Mouse (Mus musculus) forebrain, embryonic 16.5 days (tissue): ENCODE measurements around the gene Phf21a. TPM values are rescaled to one million over a fixed set of nuclear protein-coding genes. Genes with fewer than 3 reads are reported as not detected.

Source experiments
- ATAC-seq: fragments of 200-750 bp; cut with Nextera tagmentation; 2 replicates; pipeline ENCODE4 v1.8.0; 2017; ENCODE audit warnings: mild to moderate bottlenecking, moderate library complexity
- H3K27ac ChIP-seq: fragments of 300-500 bp; sonication (generic); 2 replicates; pipeline ENCODE4 v1.5.1; 2014; ENCODE audit warnings: low read length, control low read depth
- H3K27me3 ChIP-seq: fragments of 300-500 bp; sonication (generic); replicated peaks from 2 replicates; pipeline ENCODE4 v1.6.1; 2014; ENCODE audit warnings: low read length; ENCODE audit not compliant: control insufficient read depth, insufficient read depth
- H3K36me3 ChIP-seq: fragments of 300-500 bp; sonication (generic); 2 replicates; pipeline ENCODE4 v1.6.1; 2014; ENCODE audit not compliant: control insufficient read depth, insufficient read depth
- H3K4me1 ChIP-seq: fragments of 300-500 bp; sonication (generic); replicated peaks from 2 replicates; pipeline ENCODE4 v1.6.1; 2014; ENCODE audit warnings: low read length; ENCODE audit not compliant: control insufficient read depth, insufficient read depth
- H3K4me2 ChIP-seq: fragments of 300-500 bp; sonication (generic); 2 replicates; pipeline ENCODE4 v1.6.1; 2014; ENCODE audit warnings: mild to moderate bottlenecking, low read length, control low read depth
- H3K4me3 ChIP-seq: fragments of 300-500 bp; sonication (generic); replicated peaks from 2 replicates; pipeline ENCODE4 v1.5.1; 2014; ENCODE audit warnings: mild to moderate bottlenecking, low read length, control low read depth
- H3K9ac ChIP-seq: fragments of 300-500 bp; sonication (generic); replicated peaks from 2 replicates; pipeline ENCODE4 v1.6.1; 2014; ENCODE audit warnings: low read depth, low read length, control low read depth
- H3K9me3 ChIP-seq: fragments of 300-500 bp; sonication (generic); 2 replicates; pipeline ENCODE4 v1.6.1; 2016; ENCODE audit warnings: low read length; ENCODE audit not compliant: control insufficient read depth
- WGBS: fragments of 180-500 bp; shearing (Covaris S2); extraction: QIAGEN DNeasy Blood & Tissue Kit; methylation state at CpG from one replicate; pipeline ENCODE4 v1.1.7; 2014; 5-methylcytosine and 5-hydroxymethylcytosine counted together
- polyA plus RNA-seq: library from polyadenylated mRNA; unstranded; fragments of >200 nt; fragmentation: Nextera tagmentation; extraction: Ambion mirVana; gene quantifications from 2 replicates; pipeline ENCODE4 v1.2.1, GENCODE M21; 2015

Gene Phf21a
- polyA plus RNA-seq, 1 experiment from 2014 or later, result 43.5 TPM

DNA sequence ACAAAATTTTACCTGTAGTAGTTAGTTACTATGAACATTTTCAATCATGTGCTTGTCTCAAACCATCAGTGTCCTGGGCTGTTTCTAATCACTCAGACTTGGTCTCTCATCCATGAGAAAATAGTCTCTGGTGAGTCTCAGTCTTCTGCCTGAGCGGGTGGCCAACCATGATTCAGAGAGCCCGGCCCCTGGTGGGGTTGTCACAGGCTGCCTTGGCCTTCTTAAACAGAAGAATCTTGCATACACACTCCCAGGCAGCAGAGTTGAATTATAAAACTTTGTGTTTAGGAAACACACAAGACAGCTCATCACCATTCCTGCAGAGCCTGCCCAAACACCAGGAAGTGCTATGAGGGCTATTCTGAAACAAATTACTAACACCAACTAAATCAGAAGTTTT lies 239.0 kb downstream of the Phf21a start:
- ATAC-seq, result no peak
- Histone ChIP-seq H3K36me3 (peaks cover 6% of the 10 kb centered on the region; the same call in 1 of the 2 replicates), H3K9ac (no peak overlapping the region), H3K4me1 (no peaks in the 10 kb centered on the region), H3K9me3 (no peaks in the 10 kb centered on the region), H3K27me3 (no peaks in the 10 kb centered on the region), H3K27ac (no peak overlapping the region), H3K4me3 (no peak overlapping the region), H3K4me2 (no peak overlapping the region)
- 92% methylated on average over 2 of the region's 2 CpGs for WGBS

DNA sequence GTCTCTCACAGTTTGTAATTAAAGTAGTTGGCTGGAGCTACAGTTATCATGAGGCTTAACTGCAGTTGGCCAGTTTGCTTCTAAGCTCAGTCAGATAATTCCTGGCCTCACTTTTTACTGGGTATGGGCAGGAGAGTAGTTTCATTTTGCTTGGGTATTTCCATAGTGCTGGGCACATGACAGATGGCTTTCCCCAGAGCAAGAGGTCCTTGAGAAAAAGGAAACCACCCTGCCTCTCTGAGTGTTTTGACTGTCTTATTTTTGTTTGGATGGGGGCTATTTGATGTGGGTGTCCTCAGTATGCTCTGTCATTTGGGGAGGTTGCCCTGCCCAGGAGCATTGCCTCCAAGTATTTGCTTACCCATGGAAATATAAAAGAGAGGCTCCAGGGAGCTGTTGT lies 249.5 kb downstream of the Phf21a start:
- H3K27me3 ChIP-seq, result no peaks in the 10 kb centered on the region
- H3K4me3 ChIP-seq, result no peak overlapping the region
- H3K4me2 ChIP-seq, result no peak overlapping the region
- ATAC-seq, result no peak
- H3K9me3 ChIP-seq, result no peaks in the 10 kb centered on the region
- no peak overlapping the region for H3K9ac ChIP-seq
- H3K36me3 ChIP-seq, result peaks cover 5% of the 10 kb centered on the region; the same call in 1 of the 2 replicates
- no peaks in the 10 kb centered on the region for H3K4me1 ChIP-seq
- H3K27ac ChIP-seq, result no peak overlapping the region

DNA sequence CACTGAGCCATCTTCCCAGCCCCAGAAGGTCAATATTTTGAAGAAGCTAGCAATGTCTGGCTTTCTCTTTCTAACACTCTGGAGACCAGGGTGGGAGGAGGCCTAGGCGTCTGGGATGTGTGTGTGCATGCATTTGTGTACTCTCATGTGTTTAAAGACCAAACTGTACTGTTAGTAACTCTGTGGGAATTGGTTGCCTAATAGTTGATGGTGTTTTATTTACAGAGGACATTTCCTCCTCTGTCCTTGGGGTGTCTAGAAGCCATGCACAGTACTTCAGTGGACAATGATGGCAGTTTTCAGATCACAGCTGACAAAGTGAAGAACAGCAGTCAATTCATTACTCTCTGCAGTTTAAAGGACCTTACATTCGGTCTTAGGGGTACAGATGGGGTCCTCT lies 254.3 kb downstream of the Phf21a start:
- Histone ChIP-seq H3K27ac (no peak overlapping the region), H3K27me3 (no peaks in the 10 kb centered on the region), H3K9me3 (no peaks in the 10 kb centered on the region), H3K9ac (no peak overlapping the region), H3K4me1 (no peaks in the 10 kb centered on the region), H3K4me3 (no peak overlapping the region), H3K36me3 (peaks cover 6% of the 10 kb centered on the region), H3K4me2 (no peak overlapping the region)
- 94% methylated on average over 2 of the region's 2 CpGs for WGBS
- ATAC-seq, result no peak

DNA sequence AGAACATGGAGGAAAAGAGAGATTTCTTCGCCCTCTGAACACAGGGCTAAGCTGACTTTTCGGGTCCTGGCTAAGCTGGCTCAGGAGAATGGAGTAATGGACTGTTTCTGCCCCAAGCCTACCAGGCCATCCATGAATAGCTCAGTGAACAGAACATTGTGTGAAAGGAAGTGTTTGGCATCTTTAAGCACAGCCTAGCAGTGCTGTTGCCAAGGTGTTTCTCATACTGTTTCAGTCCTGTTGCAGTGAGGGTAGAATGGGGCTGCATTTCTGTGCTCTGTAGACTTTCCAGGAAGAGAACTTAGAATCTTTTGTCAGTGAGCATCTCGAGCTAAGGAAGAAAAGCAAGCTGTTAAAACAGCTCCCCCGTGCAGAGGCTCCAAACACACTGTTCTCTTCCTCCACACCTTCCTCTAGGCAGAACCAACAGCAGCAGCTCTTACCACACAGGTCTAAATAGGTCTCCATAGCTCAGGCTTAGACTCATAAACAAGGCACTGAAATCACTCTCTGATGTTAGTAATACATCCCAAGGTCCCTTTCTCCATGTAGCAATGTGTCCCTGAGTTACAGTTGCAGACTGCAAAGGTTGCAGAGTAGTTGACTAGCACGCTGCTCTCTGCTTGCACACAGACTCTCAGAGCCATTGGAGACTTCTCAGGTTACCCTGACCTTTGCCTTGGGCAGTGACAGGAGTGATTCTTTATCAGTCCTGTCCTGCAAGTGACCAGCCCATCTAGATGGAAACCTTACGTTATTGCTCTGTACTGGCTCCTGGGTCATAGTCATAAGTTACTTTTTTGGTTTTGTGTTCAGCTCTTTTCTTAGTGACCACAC lies 256.9 kb downstream of the Phf21a start:
- Histone ChIP-seq H3K27ac (no peak overlapping the region), H3K4me1 (no peaks in the 10 kb centered on the region), H3K4me3 (no peak overlapping the region), H3K9me3 (no peaks in the 10 kb centered on the region), H3K27me3 (no peaks in the 10 kb centered on the region), H3K36me3 (peaks cover 7% of the 10 kb centered on the region), H3K9ac (no peak overlapping the region), H3K4me2 (no peak overlapping the region)
- ATAC-seq, result no peak
- WGBS, result 73% methylated on average over 6 of the region's 6 CpGs

DNA sequence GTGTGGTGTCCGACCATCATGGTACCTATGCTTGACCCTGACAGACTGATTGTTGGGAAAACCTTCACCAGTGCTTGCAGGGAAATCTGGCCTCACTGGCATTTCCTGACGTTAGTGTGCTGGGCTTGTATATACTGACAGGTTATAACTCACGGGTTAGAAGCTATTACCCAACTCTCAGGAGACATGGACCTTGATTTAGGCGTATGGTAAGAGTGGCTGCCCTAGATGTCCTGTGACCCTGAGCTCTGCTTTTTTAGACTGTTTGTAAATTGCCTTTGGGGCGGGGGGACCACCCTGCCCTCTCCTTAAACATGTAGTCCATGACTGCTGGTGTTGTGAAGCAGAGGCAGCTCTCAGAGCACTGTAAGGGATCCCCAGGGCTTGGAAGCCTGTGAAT lies 257.8 kb downstream of the Phf21a start:
- no peaks in the 10 kb centered on the region for H3K9me3 ChIP-seq
- H3K9ac ChIP-seq, result no peak overlapping the region
- H3K36me3 ChIP-seq, result peaks cover 5% of the 10 kb centered on the region
- H3K27me3 ChIP-seq, result no peaks in the 10 kb centered on the region
- no peaks in the 10 kb centered on the region for H3K4me1 ChIP-seq
- 89% methylated on average over 5 of the region's 5 CpGs for WGBS
- ATAC-seq, result no peak
- H3K27ac ChIP-seq, result no peak overlapping the region
- no peak overlapping the region for H3K4me2 ChIP-seq
- no peak overlapping the region for H3K4me3 ChIP-seq

DNA sequence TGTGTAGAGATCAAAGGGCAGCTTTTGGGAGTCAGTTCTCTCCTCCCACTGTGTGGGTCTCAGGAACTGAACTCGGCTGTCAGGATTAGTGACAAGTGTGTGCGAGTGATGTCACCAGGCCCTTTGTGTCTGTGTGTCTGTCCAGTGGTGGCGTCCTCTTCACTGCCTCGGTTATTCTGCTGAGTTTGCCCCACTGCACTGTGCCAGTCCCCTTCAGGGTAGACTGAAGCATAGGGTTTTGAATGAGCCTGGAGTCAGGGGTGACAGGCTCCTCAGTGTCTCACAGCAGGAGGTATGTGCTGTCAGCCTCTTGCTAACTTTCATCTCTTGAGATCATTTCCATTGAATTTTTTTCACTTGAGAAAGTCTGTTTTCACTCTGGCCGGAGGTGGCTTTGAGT lies 260.5 kb downstream of the Phf21a start:
- peaks cover 16% of the 10 kb centered on the region for H3K36me3 ChIP-seq
- no peak for ATAC-seq

DNA sequence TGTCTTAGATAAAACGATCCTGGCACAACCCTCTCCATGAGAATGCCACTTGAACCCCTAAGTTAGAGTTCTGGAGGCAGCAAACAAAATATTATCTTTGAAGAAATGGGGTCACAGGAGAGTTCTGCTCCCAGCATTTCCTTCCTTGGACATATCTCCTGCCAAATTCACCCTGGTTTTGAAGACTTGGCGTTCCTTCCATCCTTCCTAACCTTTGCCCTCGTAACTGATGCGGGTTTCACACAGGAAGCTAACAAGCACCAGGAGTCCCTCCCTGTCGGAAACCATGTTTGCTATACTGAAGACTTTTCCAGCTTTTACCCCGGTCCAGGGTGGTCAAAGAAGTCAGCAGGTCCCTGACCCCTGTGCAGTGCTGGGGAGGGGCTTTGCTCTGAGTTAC lies 261.3 kb downstream of the Phf21a start:
- Histone ChIP-seq H3K4me3 (no peak overlapping the region), H3K36me3 (peaks cover 14% of the 10 kb centered on the region; the same call in 1 of the 2 replicates), H3K4me1 (no peaks in the 10 kb centered on the region), H3K4me2 (no peak overlapping the region), H3K9ac (no peak overlapping the region), H3K9me3 (no peaks in the 10 kb centered on the region), H3K27ac (no peak overlapping the region), H3K27me3 (no peaks in the 10 kb centered on the region)
- no peak for ATAC-seq
- WGBS, result 80% methylated on average over 6 of the region's 6 CpGs

More for the DNA sequence above, 260.5 kb downstream of the Phf21a start:
- Histone ChIP-seq H3K4me2 (no peak overlapping the region), H3K27me3 (no peaks in the 10 kb centered on the region), H3K9ac (no peak overlapping the region), H3K9me3 (no peaks in the 10 kb centered on the region), H3K27ac (no peak overlapping the region), H3K4me1 (no peaks in the 10 kb centered on the region), H3K4me3 (no peak overlapping the region)
- 15% methylated on average over 5 of the region's 5 CpGs for WGBS

DNA sequence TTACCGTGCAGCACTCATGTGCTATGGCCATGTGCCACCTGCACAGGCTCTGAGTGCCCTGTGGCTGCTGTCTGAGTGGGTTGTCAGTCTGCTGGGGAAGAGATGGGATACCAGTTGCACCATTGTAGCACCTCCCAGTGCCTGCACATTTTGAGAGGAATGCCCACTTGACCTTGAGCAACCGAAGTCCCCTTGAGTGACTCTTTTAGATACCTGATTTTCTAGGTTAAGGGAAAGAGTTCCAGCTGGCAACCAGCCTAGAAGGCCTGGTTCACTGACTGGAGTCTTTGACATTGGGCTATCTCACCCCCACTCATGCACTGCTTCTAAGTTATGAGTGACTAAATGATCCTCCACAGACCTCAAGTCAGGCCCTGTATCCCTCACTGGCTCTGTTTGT lies 266.4 kb downstream of the Phf21a start:
- Histone ChIP-seq H3K4me1 (peaks cover 10% of the 10 kb centered on the region; the same call in 1 of the 2 replicates), H3K4me2 (no peak overlapping the region), H3K27me3 (no peaks in the 10 kb centered on the region), H3K9me3 (no peaks in the 10 kb centered on the region), H3K36me3 (peaks cover 19% of the 10 kb centered on the region; the same call in 1 of the 2 replicates), H3K9ac (no peak overlapping the region), H3K4me3 (no peak overlapping the region), H3K27ac (no peak overlapping the region)
- WGBS, result 71% methylated on average over 2 of the region's 2 CpGs
- ATAC-seq, result no peak

DNA sequence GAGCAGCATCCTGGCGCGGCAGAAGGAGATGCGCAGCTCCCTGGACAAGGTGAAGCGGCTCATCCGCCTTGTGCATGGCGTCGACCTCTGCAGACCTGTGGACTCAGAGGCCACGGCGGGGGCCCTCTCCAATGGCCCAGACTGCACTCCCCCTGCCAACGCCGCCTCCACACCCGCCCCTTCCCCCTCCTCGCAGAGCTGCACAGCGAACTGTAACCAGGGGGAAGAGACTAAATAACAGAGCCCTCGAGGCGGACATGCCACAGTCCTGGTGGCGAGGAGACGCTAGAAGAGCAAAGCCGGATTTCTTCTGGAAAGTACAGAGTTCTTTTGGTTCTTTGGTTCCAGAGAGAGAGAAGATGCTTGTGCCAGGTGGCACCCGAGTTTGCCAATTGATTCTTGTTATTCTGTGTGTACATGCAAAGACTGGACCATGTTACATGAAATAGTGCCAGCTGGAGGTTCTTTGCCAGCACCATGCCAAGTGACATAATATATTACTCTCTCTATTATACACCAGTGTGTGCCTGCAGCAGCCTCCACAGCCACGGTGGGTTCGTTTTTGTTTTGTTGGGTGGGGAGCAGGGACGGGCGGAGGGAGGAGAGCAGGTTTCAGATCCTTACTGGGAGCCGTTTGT lies 267.4 kb downstream of the Phf21a start:
- peak overlapping the region; percentile 20; the same call in 1 of the 2 replicates for H3K27ac ChIP-seq
- H3K27me3 ChIP-seq, result no peaks in the 10 kb centered on the region
- no peak overlapping the region for H3K4me2 ChIP-seq
- WGBS, result 60% methylated on average over 25 of the region's 25 CpGs
- H3K9ac ChIP-seq, result no peak overlapping the region
- peak; percentile 54 for ATAC-seq
- H3K9me3 ChIP-seq, result no peaks in the 10 kb centered on the region
- H3K4me3 ChIP-seq, result no peak overlapping the region
- H3K4me1 ChIP-seq, result peaks cover 10% of the 10 kb centered on the region; the same call in 1 of the 2 replicates
- peaks cover 19% of the 10 kb centered on the region; the same call in 1 of the 2 replicates for H3K36me3 ChIP-seq
